Mouse (Mus musculus) urinary bladder, adult 2 months (tissue): ENCODE measurements around the gene Cabp4. TPM values are rescaled to one million over a fixed set of nuclear protein-coding genes. Genes with fewer than 3 reads are reported as not detected.

Source experiments
- DNase-seq: peaks from one replicate; pipeline ENCODE4 v3.0.0; 2022; ENCODE audit warnings: low spot score
- polyA plus RNA-seq: library from polyadenylated mRNA; depleted of rRNA; stranded (reverse); fragments of >200 nt; gene quantifications from 2 replicates; pipeline ENCODE4 v1.2.3, GENCODE M21; 2012

Cabp4 gene
- polyA plus RNA-seq, 1 experiment, result 0.30 TPM

GRCm38 (mm10) chr19:4101466-4101865 lies 42.4 kb downstream of the Cabp4 start:
- no peak for DNase-seq

GRCm38 (mm10) chr19:4100718-4101261 lies 43.0 kb downstream of the Cabp4 start:
- no peak for DNase-seq

GRCm38 (mm10) chr19:4099837-4100717 lies 43.8 kb downstream of the Cabp4 start, which contains the start of gene Pitpnm1:
TSS of gene Pitpnm1 (plus strand) at chr19:4099998.
- DNase-seq, result peak; percentile 75

GRCm38 (mm10) chr19:4099056-4099455 lies 44.8 kb downstream of the Cabp4 start:
- peak; percentile 85 for DNase-seq

GRCm38 (mm10) chr19:4098426-4098825 lies 45.4 kb downstream of the Cabp4 start:
- no peak for DNase-seq

- DNase-seq, result no peak
These were observed 46.4 kb downstream of the Cabp4 start for GRCm38 (mm10) chr19:4097441-4097825.

- peak; percentile 99 for DNase-seq
These were observed 47.0 kb downstream of the Cabp4 start, which contains the start of gene Cdk2ap2 for GRCm38 (mm10) chr19:4096642-4097440. TSS of gene Cdk2ap2 (plus strand) at chr19:4097182.

- DNase-seq, result no peak
These were observed 48.0 kb downstream of the Cabp4 start for GRCm38 (mm10) chr19:4095802-4096201.

- no peak for DNase-seq
These were observed 49.0 kb downstream of the Cabp4 start for GRCm38 (mm10) chr19:4094774-4095303.

- no peak for DNase-seq
These were observed 49.5 kb downstream of the Cabp4 start for GRCm38 (mm10) chr19:4094348-4094747.

GRCm38 (mm10) chr19:4093772-4094171 lies 50.1 kb downstream of the Cabp4 start:
- no peak for DNase-seq

- no peak for DNase-seq
These were observed 51.1 kb downstream of the Cabp4 start for GRCm38 (mm10) chr19:4092750-4093149.

- no peak for DNase-seq
These were observed 52.5 kb downstream of the Cabp4 start for GRCm38 (mm10) chr19:4091383-4091782.

GRCm38 (mm10) chr19:4090446-4090845 lies 53.4 kb downstream of the Cabp4 start:
- no peak for DNase-seq

- no peak for DNase-seq
These were observed 54.7 kb downstream of the Cabp4 start for GRCm38 (mm10) chr19:4089128-4089527.

- no peak for DNase-seq
These were observed 55.7 kb downstream of the Cabp4 start for GRCm38 (mm10) chr19:4088146-4088545.

- DNase-seq, result no peak
These were observed 56.7 kb downstream of the Cabp4 start for GRCm38 (mm10) chr19:4087090-4087489.

GRCm38 (mm10) chr19:4086156-4086555 lies 57.7 kb downstream of the Cabp4 start:
- no peak for DNase-seq
